Mouse (Mus musculus) bone marrow macrophage, adult 2 months (primary cell): ENCODE measurements around the gene Donson.

Experiments
- CTCF ChIP-seq: IDR thresholded peaks from 2 replicates; pipeline ENCODE4 v1.5.1; 2012; ENCODE audit warnings: low read depth, mild to moderate bottlenecking, low read length, moderate library complexity
- POLR2A ChIP-seq: IDR thresholded peaks from 2 replicates; pipeline ENCODE4 v1.6.1; 2012; ENCODE audit warnings: mild to moderate bottlenecking, low read depth, low read length, borderline replicate concordance

DNA sequence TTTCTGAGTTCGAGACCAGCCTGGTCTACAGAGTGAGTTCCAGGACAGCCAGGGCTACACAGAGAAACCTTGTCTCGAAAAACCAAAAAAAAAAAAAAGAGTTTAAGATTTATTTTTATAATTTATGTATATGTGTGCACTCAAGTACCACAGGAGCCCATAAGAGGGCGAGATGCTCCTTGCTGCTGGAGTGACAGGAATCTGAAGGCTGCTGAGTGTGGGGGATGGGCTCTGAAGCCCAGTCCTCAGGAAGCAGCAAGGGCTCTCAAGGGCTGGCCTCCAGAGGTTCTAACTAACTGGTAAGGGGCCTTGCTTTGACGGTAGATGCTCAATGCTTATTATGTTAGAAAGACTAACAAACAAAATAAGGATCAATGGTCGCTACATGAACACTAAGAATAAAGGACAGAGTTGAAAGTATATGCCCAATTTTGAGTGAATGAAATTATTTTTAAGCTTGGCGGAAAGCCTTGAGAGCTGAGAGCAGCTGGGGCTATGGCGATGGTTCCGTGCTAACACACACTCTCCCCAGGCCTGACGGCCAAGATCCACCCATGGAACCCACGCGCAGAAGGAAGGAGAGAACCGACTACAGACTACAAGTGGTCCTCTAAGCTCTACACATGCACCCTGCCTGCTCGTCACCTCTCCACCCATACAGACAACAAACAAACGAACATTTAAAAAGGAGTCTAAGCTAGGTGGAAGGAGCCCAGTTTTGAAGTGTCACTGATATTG is 16.2 kb upstream of the Donson start:
- TF ChIP-seq POLR2A (no peak), CTCF (no peak)
